Mouse (Mus musculus): ENCODE data around the gene Cyb5r3. TPM values are rescaled to one million over a fixed set of nuclear protein-coding genes. Genes with fewer than 3 reads are reported as not detected.

Cyb5r3 gene
- polyA plus RNA-seq, 1 experiment from 2014 or later, result 152 TPM

- H3K27ac ChIP-seq, result peak overlapping the region; percentile 77
- no peak overlapping the region for H3K4me3 ChIP-seq
- no peaks in the 10 kb centered on the region for H3K27me3 ChIP-seq
- H3K9me3 ChIP-seq, result no peaks in the 10 kb centered on the region
- H3K9ac ChIP-seq, result no peak overlapping the region
- H3K4me2 ChIP-seq, result 0 out of 2 replicates have a peak overlapping the region, but pooled peaks have one; percentile 7
- peaks cover 17% of the 10 kb centered on the region for H3K36me3 ChIP-seq
- 75% methylated on average over 8 of the region's 8 CpGs for WGBS
- H3K4me1 ChIP-seq, result peaks cover 55% of the 10 kb centered on the region
- ATAC-seq (ENCODE audit: insufficient number of reproducible peaks, low FRiP score, low TSS enrichment, low read depth), result no peak
Measured at GRCm38 (mm10) chr15:83167550-83168065, 4.8 kb downstream of the Cyb5r3 start.

GRCm38 (mm10) chr15:83167126-83167525, 5.3 kb downstream of the Cyb5r3 start:
- Histone ChIP-seq H3K27me3 (no peaks in the 10 kb centered on the region), H3K9ac (no peak overlapping the region), H3K36me3 (peaks cover 22% of the 10 kb centered on the region), H3K4me2 (no peak overlapping the region), H3K9me3 (no peaks in the 10 kb centered on the region), H3K4me3 (no peak overlapping the region), H3K4me1 (peaks cover 53% of the 10 kb centered on the region), H3K27ac (peak overlapping the region; percentile 77)
- 56% methylated on average over 5 of the region's 5 CpGs for WGBS
- no peak for ATAC-seq (ENCODE audit: insufficient number of reproducible peaks, low FRiP score, low TSS enrichment, low read depth)

- H3K9ac ChIP-seq, result no peak overlapping the region
- H3K27me3 ChIP-seq, result no peaks in the 10 kb centered on the region
- 61% methylated on average over 3 of the region's 3 CpGs for WGBS
- H3K9me3 ChIP-seq, result no peaks in the 10 kb centered on the region
- H3K4me1 ChIP-seq, result peaks cover 53% of the 10 kb centered on the region
- peak overlapping the region; percentile 77 for H3K27ac ChIP-seq
- ATAC-seq (ENCODE audit: insufficient number of reproducible peaks, low FRiP score, low TSS enrichment, low read depth), result no peak
- H3K36me3 ChIP-seq, result peaks cover 26% of the 10 kb centered on the region
- no peak overlapping the region for H3K4me2 ChIP-seq
- H3K4me3 ChIP-seq, result no peak overlapping the region
Measured at GRCm38 (mm10) chr15:83166642-83167041, 5.8 kb downstream of the Cyb5r3 start.

- ATAC-seq (ENCODE audit: insufficient number of reproducible peaks, low FRiP score, low TSS enrichment, low read depth), result no peak
- Histone ChIP-seq H3K4me3 (no peak overlapping the region), H3K9ac (no peak overlapping the region), H3K9me3 (no peaks in the 10 kb centered on the region), H3K27me3 (no peaks in the 10 kb centered on the region), H3K27ac (peak overlapping the region; percentile 77), H3K4me2 (no peak overlapping the region), H3K36me3 (peaks cover 34% of the 10 kb centered on the region), H3K4me1 (peaks cover 49% of the 10 kb centered on the region)
- WGBS, result 92% methylated on average over 13 of the region's 13 CpGs
Measured at GRCm38 (mm10) chr15:83165526-83166315, 6.7 kb downstream of the Cyb5r3 start.

GRCm38 (mm10) chr15:83164971-83165471, 7.4 kb downstream of the Cyb5r3 start:
- H3K9me3 ChIP-seq, result no peaks in the 10 kb centered on the region
- H3K27ac ChIP-seq, result peak overlapping the region; percentile 14; the same call in 1 of the 2 replicates
- 60% methylated on average over 5 of the region's 5 CpGs for WGBS
- H3K9ac ChIP-seq, result no peak overlapping the region
- no peaks in the 10 kb centered on the region for H3K27me3 ChIP-seq
- no peak for ATAC-seq (ENCODE audit: insufficient number of reproducible peaks, low FRiP score, low TSS enrichment, low read depth)
- peaks cover 42% of the 10 kb centered on the region for H3K4me1 ChIP-seq
- peaks cover 41% of the 10 kb centered on the region for H3K36me3 ChIP-seq
- H3K4me3 ChIP-seq, result no peak overlapping the region
- no peak overlapping the region for H3K4me2 ChIP-seq

GRCm38 (mm10) chr15:83162818-83163485, 9.4 kb downstream of the Cyb5r3 start:
- H3K4me2 ChIP-seq, result no peak overlapping the region
- H3K4me1 ChIP-seq, result peaks cover 25% of the 10 kb centered on the region; the same call in 1 of the 2 replicates
- no peaks in the 10 kb centered on the region for H3K9me3 ChIP-seq
- no peak for ATAC-seq (ENCODE audit: insufficient number of reproducible peaks, low FRiP score, low TSS enrichment, low read depth)
- H3K9ac ChIP-seq, result no peak overlapping the region
- 91% methylated on average over 11 of the region's 11 CpGs for WGBS
- no peaks in the 10 kb centered on the region for H3K27me3 ChIP-seq
- H3K4me3 ChIP-seq, result no peak overlapping the region
- no peak overlapping the region for H3K27ac ChIP-seq
- H3K36me3 ChIP-seq, result peaks cover 61% of the 10 kb centered on the region

- Histone ChIP-seq H3K36me3 (peaks cover 69% of the 10 kb centered on the region), H3K27me3 (no peaks in the 10 kb centered on the region), H3K4me2 (no peak overlapping the region), H3K27ac (no peak overlapping the region), H3K4me3 (no peak overlapping the region), H3K4me1 (peaks cover 18% of the 10 kb centered on the region; the same call in 1 of the 2 replicates), H3K9me3 (no peaks in the 10 kb centered on the region), H3K9ac (no peak overlapping the region)
- no peak for ATAC-seq (ENCODE audit: insufficient number of reproducible peaks, low FRiP score, low TSS enrichment, low read depth)
- WGBS, result 96% methylated on average over 4 of the region's 4 CpGs
Measured at GRCm38 (mm10) chr15:83162001-83162400, 10.4 kb downstream of the Cyb5r3 start.

- peaks cover 10% of the 10 kb centered on the region; the same call in 1 of the 2 replicates for H3K4me1 ChIP-seq
- no peaks in the 10 kb centered on the region for H3K9me3 ChIP-seq
- H3K27me3 ChIP-seq, result no peaks in the 10 kb centered on the region
- no peak overlapping the region for H3K4me3 ChIP-seq
- ATAC-seq (ENCODE audit: insufficient number of reproducible peaks, low FRiP score, low TSS enrichment, low read depth), result no peak
- peaks cover 73% of the 10 kb centered on the region for H3K36me3 ChIP-seq
- WGBS, result 66% methylated on average over 10 of the region's 10 CpGs
- H3K27ac ChIP-seq, result no peak overlapping the region
- H3K4me2 ChIP-seq, result no peak overlapping the region
- no peak overlapping the region for H3K9ac ChIP-seq
Measured at GRCm38 (mm10) chr15:83161062-83161748, 11.2 kb downstream of the Cyb5r3 start.

- Histone ChIP-seq H3K4me2 (no peak overlapping the region), H3K27ac (no peak overlapping the region), H3K4me1 (peaks cover 10% of the 10 kb centered on the region; the same call in 1 of the 2 replicates), H3K36me3 (peaks cover 70% of the 10 kb centered on the region), H3K27me3 (no peaks in the 10 kb centered on the region), H3K4me3 (no peak overlapping the region), H3K9ac (no peak overlapping the region), H3K9me3 (no peaks in the 10 kb centered on the region)
- no peak for ATAC-seq (ENCODE audit: insufficient number of reproducible peaks, low FRiP score, low TSS enrichment, low read depth)
- 91% methylated on average over 4 of the region's 4 CpGs for WGBS
Measured at GRCm38 (mm10) chr15:83160561-83160960, 11.8 kb downstream of the Cyb5r3 start.

- 94% methylated on average over 9 of the region's 9 CpGs for WGBS
- H3K27me3 ChIP-seq, result no peaks in the 10 kb centered on the region
- ATAC-seq (ENCODE audit: insufficient number of reproducible peaks, low FRiP score, low TSS enrichment, low read depth), result no peak
- H3K36me3 ChIP-seq, result peaks cover 66% of the 10 kb centered on the region
- H3K4me1 ChIP-seq, result peaks cover 6% of the 10 kb centered on the region; the same call in 1 of the 2 replicates
- H3K27ac ChIP-seq, result no peak overlapping the region
- H3K4me3 ChIP-seq, result no peak overlapping the region
- no peaks in the 10 kb centered on the region for H3K9me3 ChIP-seq
- no peak overlapping the region for H3K4me2 ChIP-seq
- no peak overlapping the region for H3K9ac ChIP-seq
Measured at GRCm38 (mm10) chr15:83159823-83160222, 12.6 kb downstream of the Cyb5r3 start.

- no peak overlapping the region for H3K9ac ChIP-seq
- H3K27ac ChIP-seq, result no peak overlapping the region
- peaks cover 69% of the 10 kb centered on the region for H3K36me3 ChIP-seq
- no peaks in the 10 kb centered on the region for H3K9me3 ChIP-seq
- H3K27me3 ChIP-seq, result no peaks in the 10 kb centered on the region
- no peak overlapping the region for H3K4me3 ChIP-seq
- H3K4me1 ChIP-seq, result 0 out of 2 replicates have a peak, but pooled peaks cover 5% of the 10 kb centered on the region
- WGBS, result 90% methylated on average over 7 of the region's 7 CpGs
- no peak for ATAC-seq (ENCODE audit: insufficient number of reproducible peaks, low FRiP score, low TSS enrichment, low read depth)
- no peak overlapping the region for H3K4me2 ChIP-seq
Measured at GRCm38 (mm10) chr15:83158587-83159160, 13.7 kb downstream of the Cyb5r3 start.

Data from limb, embryonic 15.5 days (tissue).